Mouse (Mus musculus) left cerebral cortex, postnatal 25 days (tissue): ENCODE measurements at regions not wholly inside any gene's neighbourhood (a gene's known extent, or its start where the extent isn't known, plus 50 kb on each side); places are given as distances from the start of the nearest gene placed in this dataset.

Source experiments
- DNase-seq, 2 experiments: peaks; one replicate each; pipeline ENCODE4 v3.0.0; 2022; ENCODE audit warnings: low spot score in 2 of 2, mixed read lengths in 1 of 2
- intact Hi-C: fragments of 180-260 bp; cut with DNase I; formaldehyde crosslinking; loops from one replicate; pipeline ENCODE4 v1.15.1; 2025

GRCm38 (mm10) chr3:52652476-52652870 lies 364.6 kb downstream of the Cog6 start:
- DNase-seq = no peak
- intact Hi-C loops = no loop called here

- DNase-seq = peak in 1 of 2 experiments; percentile 25
- intact Hi-C loops = no loop called here
Measured at GRCm38 (mm10) chr3:52651862-52652475, 365.1 kb downstream of the Cog6 start.

GRCm38 (mm10) chr3:52650071-52650470 lies 367.0 kb downstream of the Cog6 start:
- intact Hi-C loops = no loop called here
- no peak for DNase-seq

GRCm38 (mm10) chr3:52648836-52649500 lies 368.1 kb downstream of the Cog6 start:
- intact Hi-C loops = no loop called here
- DNase-seq = no peak

- intact Hi-C loops = no loop called here
- no peak for DNase-seq
Measured at GRCm38 (mm10) chr3:52647900-52648299, 369.1 kb downstream of the Cog6 start.

GRCm38 (mm10) chr3:52647161-52647692 lies 369.8 kb downstream of the Cog6 start:
- DNase-seq = no peak
- intact Hi-C loops = no loop called here

GRCm38 (mm10) chr3:52645156-52645555 lies 371.9 kb downstream of the Cog6 start:
- no peak for DNase-seq
- intact Hi-C loops = no loop called here

GRCm38 (mm10) chr3:52644178-52645128 lies 372.6 kb downstream of the Cog6 start:
- peak in 1 of 2 experiments; percentile 8 for DNase-seq

GRCm38 (mm10) chr3:52643796-52644177 lies 373.2 kb downstream of the Cog6 start:
- intact Hi-C loops = loop anchor here (1.0 kb wide), 1 partner anchor 42 kb away; no protein-coding TSS in a partner anchor
- DNase-seq = no peak

More at GRCm38 (mm10) chr3:52644178-52645128, 372.6 kb downstream of the Cog6 start:
- intact Hi-C loops = no loop called here

- intact Hi-C loops = loop anchor here (1.0 kb wide), 1 partner anchor 42 kb away; no protein-coding TSS in a partner anchor
- peak; percentile 24 to 44 for DNase-seq
Measured at GRCm38 (mm10) chr3:52643100-52643551, 373.9 kb downstream of the Cog6 start.

- DNase-seq = peak in 1 of 2 experiments; percentile 35
- intact Hi-C loops = no loop called here
Measured at GRCm38 (mm10) chr3:52641226-52642181, 373.4 kb downstream of the Foxo1 start.

GRCm38 (mm10) chr3:52640250-52641147 lies 372.4 kb downstream of the Foxo1 start:
- DNase-seq = no peak
- intact Hi-C loops = no loop called here

GRCm38 (mm10) chr3:52638816-52639215 lies 370.7 kb downstream of the Foxo1 start:
- intact Hi-C loops = no loop called here

GRCm38 (mm10) chr3:52634353-52634752 lies 366.2 kb downstream of the Foxo1 start:
- no peak for DNase-seq
- intact Hi-C loops = no loop called here

More at GRCm38 (mm10) chr3:52638816-52639215, 370.7 kb downstream of the Foxo1 start:
- no peak for DNase-seq

- no peak for DNase-seq
- intact Hi-C loops = no loop called here
Measured at GRCm38 (mm10) chr3:52633491-52634100, 365.5 kb downstream of the Foxo1 start.

- intact Hi-C loops = no loop called here
- DNase-seq = no peak
Measured at GRCm38 (mm10) chr3:52632635-52633034, 364.5 kb downstream of the Foxo1 start.

GRCm38 (mm10) chr3:52630209-52630608 lies 362.1 kb downstream of the Foxo1 start:
- DNase-seq = no peak
- intact Hi-C loops = no loop called here
